Mouse (Mus musculus) CH12.LX (cell line): Measurements from ENCODE around the gene Fbxo36.

Experiments
- BHLHE40 ChIP-seq: IDR thresholded peaks from 2 replicates; pipeline ENCODE4 v1.6.1; 2011; ENCODE audit warnings: mild to moderate bottlenecking, low read depth, low read length, improper control_type of control experiment
- CTCF ChIP-seq, 2 experiments: IDR thresholded peaks in 1 of 2; conservative IDR thresholded peaks in 1 of 2; 2 replicates each; pipeline ENCODE4 v1.5.1; 2011 to 2012; ENCODE audit warnings: low read depth in 2 of 2, low read length in 2 of 2, improper control_type of control experiment in 1 of 2, inconsistent platforms in 1 of 2, mild to moderate bottlenecking in 1 of 2, moderate library complexity in 1 of 2
- EP300 ChIP-seq: IDR thresholded peaks from 2 replicates; pipeline ENCODE4 v1.6.1; 2011; ENCODE audit warnings: low read length, improper control_type of control experiment
- MAFK ChIP-seq: IDR thresholded peaks from 2 replicates; pipeline ENCODE4 v1.6.1; 2011; ENCODE audit warnings: low read length, improper control_type of control experiment; ENCODE audit not compliant: insufficient replicate concordance
- MAX ChIP-seq: IDR thresholded peaks from 2 replicates; pipeline ENCODE4 v1.6.1; 2011; ENCODE audit warnings: low read length, improper control_type of control experiment
- MAZ ChIP-seq: IDR thresholded peaks from 2 replicates; pipeline ENCODE4 v1.6.1; 2012; ENCODE audit warnings: low read depth, mild to moderate bottlenecking, inconsistent platforms, low read length, improper control_type of control experiment, moderate library complexity
- MYC ChIP-seq: IDR thresholded peaks from 2 replicates; pipeline ENCODE4 v1.6.1; 2011; ENCODE audit warnings: low read depth, mild to moderate bottlenecking, improper control_type of control experiment, low read length
- POLR2A ChIP-seq: IDR thresholded peaks from 2 replicates; pipeline ENCODE4 v1.6.1; 2011; ENCODE audit warnings: low read depth, mild to moderate bottlenecking, improper control_type of control experiment, low read length
- RAD21 ChIP-seq: IDR thresholded peaks from 2 replicates; pipeline ENCODE4 v1.6.1; 2011; ENCODE audit warnings: low read depth, mild to moderate bottlenecking, low read length, improper control_type of control experiment, moderate library complexity
- SIN3A ChIP-seq: IDR thresholded peaks from 2 replicates; pipeline ENCODE4 v1.6.1; 2012; ENCODE audit warnings: low read length, improper control_type of control experiment, inconsistent platforms
- UBTF ChIP-seq: IDR thresholded peaks from 2 replicates; pipeline ENCODE4 v1.6.1; 2012; ENCODE audit warnings: low read depth, mild to moderate bottlenecking, inconsistent platforms, low read length, improper control_type of control experiment, moderate library complexity
- USF1 ChIP-seq: IDR thresholded peaks from 2 replicates; pipeline ENCODE4 v1.6.1; 2014; ENCODE audit warnings: low read depth, mild to moderate bottlenecking, inconsistent platforms, low read length, improper control_type of control experiment

DNA sequence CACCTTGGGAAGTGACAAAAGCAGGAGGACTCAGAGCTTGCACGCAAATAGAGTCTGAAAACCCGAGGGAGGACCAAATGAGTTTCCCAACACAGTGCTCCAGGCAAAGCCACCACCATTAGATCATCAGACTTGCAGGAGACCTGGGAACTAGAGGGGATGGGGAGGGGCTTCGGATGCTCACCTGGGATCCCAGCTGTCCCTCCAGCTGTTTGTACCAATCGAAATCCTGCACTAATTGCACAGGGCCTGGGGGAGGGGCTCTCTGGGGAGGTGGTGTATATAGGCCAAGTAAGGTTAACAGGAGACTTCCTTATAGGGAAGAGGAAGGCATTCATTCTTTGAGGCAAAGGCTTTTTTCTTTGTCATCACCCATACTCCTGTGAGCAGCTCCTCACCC lies 29.2 kb downstream of the Fbxo36 start:
- no peak for TF ChIP-seq MAFK
- no peak for TF ChIP-seq UBTF
- no peak for TF ChIP-seq EP300
- TF ChIP-seq MAZ, result no peak
- TF ChIP-seq POLR2A, result no peak
- TF ChIP-seq CTCF (conservative IDR thresholded peaks at IDR 0.05 in 1 of 2, IDR thresholded peaks at IDR 0.05 in 1 of 2; ENCODE audit: low read depth in 2 of 2, low read length in 2 of 2), result no peak
- TF ChIP-seq MYC, result no peak
- TF ChIP-seq MAX, result no peak
- no peak for TF ChIP-seq USF1
- TF ChIP-seq BHLHE40, result no peak
- no peak for TF ChIP-seq RAD21
- no peak for TF ChIP-seq SIN3A
